Mouse (Mus musculus): Measurements from ENCODE around the gene Dido1.

Gene Dido1

GRCm38 (mm10) chr2:180709923-180710272 lies at the start of gene Dido1, which contains the start of gene Gid8:
TSS of gene Dido1 (minus strand) at chr2:180709999.
TSS of gene Gid8 (plus strand) at chr2:180710117.
- DNase-seq = peak; percentile 93 to 96

- DNase-seq = no peak
These were observed 48.9 kb upstream of the Dido1 start for GRCm38 (mm10) chr2:180758513-180759263.

- no peak for DNase-seq
These were observed 47.0 kb upstream of the Dido1 start for GRCm38 (mm10) chr2:180756786-180757185.

GRCm38 (mm10) chr2:180755896-180756295 lies 46.1 kb upstream of the Dido1 start:
- no peak for DNase-seq

GRCm38 (mm10) chr2:180754976-180755688 lies 45.3 kb upstream of the Dido1 start:
- DNase-seq = no peak

GRCm38 (mm10) chr2:180748904-180749303 lies 39.1 kb upstream of the Dido1 start:
- DNase-seq = no peak

- no peak for DNase-seq
These were observed 36.9 kb upstream of the Dido1 start for GRCm38 (mm10) chr2:180746569-180747192.

- peak; percentile 83 to 88 for DNase-seq
These were observed 35.6 kb upstream of the Dido1 start for GRCm38 (mm10) chr2:180745248-180745927.

GRCm38 (mm10) chr2:180743321-180743720 lies 33.5 kb upstream of the Dido1 start:
- no peak for DNase-seq

- no peak for DNase-seq
These were observed 33.0 kb upstream of the Dido1 start for GRCm38 (mm10) chr2:180742820-180743219.

GRCm38 (mm10) chr2:180741421-180741820 lies 31.6 kb upstream of the Dido1 start:
- DNase-seq = no peak

- no peak for DNase-seq
These were observed 30.6 kb upstream of the Dido1 start for GRCm38 (mm10) chr2:180740349-180740748.

GRCm38 (mm10) chr2:180737984-180738383 lies 28.2 kb upstream of the Dido1 start:
- no peak for DNase-seq

- no peak for DNase-seq
These were observed 25.4 kb upstream of the Dido1 start for GRCm38 (mm10) chr2:180735232-180735631.

- DNase-seq = no peak
These were observed 22.2 kb upstream of the Dido1 start for GRCm38 (mm10) chr2:180731984-180732383.

GRCm38 (mm10) chr2:180731036-180731435 lies 21.2 kb upstream of the Dido1 start:
- peak; percentile 63 to 70 for DNase-seq

- no peak for DNase-seq
These were observed 17.8 kb upstream of the Dido1 start for GRCm38 (mm10) chr2:180727613-180728021.

GRCm38 (mm10) chr2:180726658-180727442 lies 17.1 kb upstream of the Dido1 start:
- DNase-seq = peak; percentile 58 to 69

- DNase-seq = no peak
These were observed 16.2 kb upstream of the Dido1 start for GRCm38 (mm10) chr2:180725856-180726629.

GRCm38 (mm10) chr2:180725414-180725778 lies 15.6 kb upstream of the Dido1 start:
- no peak for DNase-seq

- DNase-seq = peak; percentile 51 to 67
These were observed 15.0 kb upstream of the Dido1 start, which contains the start of gene Slc17a9 for GRCm38 (mm10) chr2:180724585-180725413. TSS of gene Slc17a9 (plus strand) at chr2:180725263.
